Mouse (Mus musculus) liver, embryonic 18 days (tissue): ENCODE results near the gene Klhl28. TPM values are rescaled to one million over a fixed set of nuclear protein-coding genes. Genes with fewer than 3 reads are reported as not detected.

Source experiments
- polyA plus RNA-seq: library from polyadenylated mRNA; depleted of rRNA; stranded (reverse); fragments of >200 nt; gene quantifications from 2 replicates; pipeline ENCODE4 v1.2.3, GENCODE M21; 2012; rRNA removed

The Klhl28 gene
- polyA plus RNA-seq: 1.8 TPM in 2 replicates

GRCm38 (mm10) chr12:64965124-64966026 is at the start of gene Klhl28, which contains the start of gene Togaram1:
Gene Klhl28 (minus strand): TSS chr12:64965534.
Gene Togaram1 (plus strand): TSS chr12:64965804.

GRCm38 (mm10) chr12:64917578-64918471 is 47.5 kb downstream of the Klhl28 start, which contains the start of gene Gm527:
Gene Gm527 (plus strand): TSS chr12:64917906.

Other genes with a start within 250 kb of the Klhl28 start
- 0.81 and 1.2 TPM in 2 replicates for gene Gm527, start 47.6 kb downstream of the Klhl28 start, polyA plus RNA-seq
- gene Togaram1, start 270 bp upstream of the Klhl28 start, polyA plus RNA-seq: 4.3 TPM in 2 replicates
- gene Prpf39, start 70.8 kb upstream of the Klhl28 start, polyA plus RNA-seq: 10.3 and 11.1 TPM in 2 replicates
- gene Fkbp3, start 108.5 kb upstream of the Klhl28 start, polyA plus RNA-seq: 54.8 and 56.5 TPM in 2 replicates
- gene Fancm, start 110.1 kb upstream of the Klhl28 start, polyA plus RNA-seq: 1.8 TPM in 2 replicates
- 6.2 and 7.9 TPM in 2 replicates for gene Mis18bp1, start 207.1 kb upstream of the Klhl28 start, polyA plus RNA-seq